Mouse (Mus musculus): Measurements from ENCODE around the gene Adam12. TPM values are rescaled to one million over a fixed set of nuclear protein-coding genes. Genes with fewer than 3 reads are reported as not detected.
A peak's percentile ranks its signal among the peaks of the same experiment; 100 is the strongest.

Adam12 gene
- polyA plus RNA-seq, 1 experiment from 2014 or later, result 2.1 TPM

DNA sequence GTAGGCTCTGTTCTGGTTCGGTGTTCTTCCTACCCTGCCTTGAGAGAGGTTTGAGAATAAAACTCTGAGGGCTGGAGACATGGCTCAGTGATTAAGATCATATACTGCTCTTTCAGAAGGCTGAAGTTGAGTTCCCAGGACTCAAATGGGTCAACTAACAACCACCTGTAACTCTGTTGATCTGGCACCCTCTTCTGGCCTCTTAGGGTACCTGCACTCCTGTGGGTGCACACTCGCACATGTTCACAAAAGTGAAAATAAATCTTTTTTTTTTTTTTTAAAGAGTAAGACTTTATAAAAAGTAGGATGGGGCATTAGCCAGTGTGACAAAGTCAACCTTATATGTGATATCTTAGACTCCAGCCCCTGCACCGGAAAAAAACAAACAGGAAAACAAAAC is 6.9 kb upstream of the Adam12 start:
- Histone ChIP-seq H3K4me3 (no peak overlapping the region), H3K36me3 (replicated peaks) (no peaks in the 10 kb centered on the region), H3K27me3 (replicated peaks; ENCODE audit: low read depth, poor library complexity, severe bottlenecking) (no peaks in the 10 kb centered on the region), H3K27ac (replicated peaks) (no peak overlapping the region), H3K9me3 (no peaks in the 10 kb centered on the region), H3K4me1 (no peaks in the 10 kb centered on the region)
- WGBS, result 96% methylated on average over 3 of the region's 3 CpGs
- no peak for DNase-seq (ENCODE audit: low spot score)

- no peaks in the 10 kb centered on the region for H3K9me3 ChIP-seq
- DNase-seq (ENCODE audit: low spot score), result no peak
- 74% methylated on average over 2 of the region's 2 CpGs for WGBS
Observed at GRCm38 (mm10) chr7:134237356-134237755, 5.4 kb upstream of the Adam12 start.

GRCm38 (mm10) chr7:134236727-134237126 is 4.8 kb upstream of the Adam12 start:
- H3K4me3 ChIP-seq, result no peak overlapping the region
- no peaks in the 10 kb centered on the region for H3K27me3 ChIP-seq (replicated peaks; ENCODE audit: low read depth, poor library complexity, severe bottlenecking)
- H3K27ac ChIP-seq (replicated peaks), result no peak overlapping the region
- no peak for DNase-seq (ENCODE audit: low spot score)
- no peaks in the 10 kb centered on the region for H3K9me3 ChIP-seq
- no peaks in the 10 kb centered on the region for H3K36me3 ChIP-seq (replicated peaks)
- H3K4me1 ChIP-seq, result 0 out of 2 replicates have a peak, but pooled peaks cover 6% of the 10 kb centered on the region

More at GRCm38 (mm10) chr7:134237356-134237755, 5.4 kb upstream of the Adam12 start:
- no peaks in the 10 kb centered on the region for H3K27me3 ChIP-seq (replicated peaks; ENCODE audit: low read depth, poor library complexity, severe bottlenecking)
- no peaks in the 10 kb centered on the region for H3K36me3 ChIP-seq (replicated peaks)
- H3K27ac ChIP-seq (replicated peaks), result no peak overlapping the region
- 0 out of 2 replicates have a peak, but pooled peaks cover under 1% of the 10 kb centered on the region for H3K4me1 ChIP-seq
- H3K4me3 ChIP-seq, result no peak overlapping the region

- DNase-seq (ENCODE audit: low spot score), result no peak
- Histone ChIP-seq H3K27ac (replicated peaks) (no peak overlapping the region), H3K27me3 (replicated peaks; ENCODE audit: low read depth, poor library complexity, severe bottlenecking) (no peaks in the 10 kb centered on the region; the same call in 1 of the 2 replicates), H3K9me3 (no peaks in the 10 kb centered on the region), H3K4me1 (0 out of 2 replicates have a peak, but pooled peaks cover 8% of the 10 kb centered on the region), H3K36me3 (replicated peaks) (no peaks in the 10 kb centered on the region), H3K4me3 (no peak overlapping the region)
- WGBS, result 83% methylated on average over 2 of the region's 2 CpGs
Observed at GRCm38 (mm10) chr7:134235552-134235951, 3.6 kb upstream of the Adam12 start.

DNA sequence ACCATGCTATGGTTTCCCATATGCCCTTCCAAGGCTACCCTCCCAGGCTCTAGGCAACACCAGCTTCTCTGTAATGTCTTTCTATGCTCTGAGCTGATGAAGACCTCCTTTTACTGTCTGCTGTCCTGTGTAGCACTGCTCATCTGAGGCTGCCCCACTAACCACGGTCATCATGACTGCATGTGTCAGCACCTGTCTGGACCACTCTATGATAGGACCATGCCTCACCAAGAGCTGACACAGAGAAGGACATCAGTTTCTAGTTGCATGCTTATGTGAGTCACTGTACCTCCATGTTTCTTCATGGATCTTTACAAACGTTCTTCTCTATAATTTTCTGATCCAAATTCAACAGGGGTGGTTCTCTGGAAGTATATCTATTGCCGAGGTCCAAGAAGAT is 1.2 kb downstream of the Adam12 start:
- Histone ChIP-seq H3K27me3 (replicated peaks; ENCODE audit: low read depth, poor library complexity, severe bottlenecking) (peaks cover 23% of the 10 kb centered on the region), H3K36me3 (replicated peaks) (no peaks in the 10 kb centered on the region), H3K4me3 (no peak overlapping the region), H3K9me3 (no peaks in the 10 kb centered on the region), H3K4me1 (peaks cover 35% of the 10 kb centered on the region), H3K27ac (replicated peaks) (no peak overlapping the region)
- 88% methylated on average over 3 of the region's 3 CpGs for WGBS
- no peak for DNase-seq (ENCODE audit: low spot score)

DNA sequence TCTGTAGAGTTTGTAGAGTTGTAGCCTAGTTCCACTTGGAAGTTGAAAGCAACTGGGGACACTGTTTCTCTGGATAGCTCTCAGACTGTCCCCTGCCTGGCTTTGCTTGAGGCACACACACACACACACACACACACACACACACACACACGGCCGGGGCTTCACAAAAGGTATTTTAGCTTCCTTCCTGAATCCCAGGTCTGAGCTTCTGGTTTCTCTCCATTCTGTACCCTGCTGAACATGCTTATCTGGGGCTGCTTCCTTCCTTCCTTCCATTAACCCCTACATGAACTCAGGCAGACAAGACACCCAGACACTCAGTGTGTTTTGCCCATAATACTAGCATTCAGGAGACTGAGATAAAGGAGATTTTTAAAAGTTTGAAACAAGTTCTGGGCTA is 2.0 kb downstream of the Adam12 start:
- H3K36me3 ChIP-seq (replicated peaks), result no peaks in the 10 kb centered on the region
- H3K9me3 ChIP-seq, result no peaks in the 10 kb centered on the region
- peaks cover 31% of the 10 kb centered on the region for H3K27me3 ChIP-seq (replicated peaks; ENCODE audit: low read depth, poor library complexity, severe bottlenecking)
- no peak for DNase-seq (ENCODE audit: low spot score)
- H3K4me3 ChIP-seq, result no peak overlapping the region
- WGBS, result 91% methylated on average over 2 of the region's 2 CpGs
- no peak overlapping the region for H3K27ac ChIP-seq (replicated peaks)
- H3K4me1 ChIP-seq, result peaks cover 42% of the 10 kb centered on the region

- WGBS, result 13% methylated on average over 13 of the region's 13 CpGs
- 0 out of 2 replicates have a peak overlapping the region, but pooled peaks have one; percentile 11 for H3K4me3 ChIP-seq
- peak overlapping the region; percentile 44; the same call in 1 of the 2 replicates for H3K27ac ChIP-seq (replicated peaks)
- peaks cover 52% of the 10 kb centered on the region for H3K4me1 ChIP-seq
- DNase-seq (ENCODE audit: low spot score), result peak; percentile 53
- H3K9me3 ChIP-seq, result no peaks in the 10 kb centered on the region
- no peaks in the 10 kb centered on the region for H3K36me3 ChIP-seq (replicated peaks)
- H3K27me3 ChIP-seq (replicated peaks; ENCODE audit: low read depth, poor library complexity, severe bottlenecking), result peaks cover 40% of the 10 kb centered on the region
Observed at GRCm38 (mm10) chr7:134227773-134228455, 4.0 kb downstream of the Adam12 start.

- 70% methylated on average over 4 of the region's 4 CpGs for WGBS
- peaks cover 43% of the 10 kb centered on the region for H3K27me3 ChIP-seq (replicated peaks; ENCODE audit: low read depth, poor library complexity, severe bottlenecking)
- peaks cover 49% of the 10 kb centered on the region for H3K4me1 ChIP-seq
- H3K4me3 ChIP-seq, result no peak overlapping the region
- H3K27ac ChIP-seq (replicated peaks), result peak overlapping the region; percentile 19; the same call in 1 of the 2 replicates
- no peak for DNase-seq (ENCODE audit: low spot score)
- no peaks in the 10 kb centered on the region for H3K36me3 ChIP-seq (replicated peaks)
- no peaks in the 10 kb centered on the region for H3K9me3 ChIP-seq
Observed at GRCm38 (mm10) chr7:134227101-134227500, 4.8 kb downstream of the Adam12 start.

GRCm38 (mm10) chr7:134226231-134226630 is 5.7 kb downstream of the Adam12 start:
- Histone ChIP-seq H3K36me3 (replicated peaks) (no peaks in the 10 kb centered on the region), H3K4me3 (no peak overlapping the region), H3K27ac (replicated peaks) (no peak overlapping the region)

DNA sequence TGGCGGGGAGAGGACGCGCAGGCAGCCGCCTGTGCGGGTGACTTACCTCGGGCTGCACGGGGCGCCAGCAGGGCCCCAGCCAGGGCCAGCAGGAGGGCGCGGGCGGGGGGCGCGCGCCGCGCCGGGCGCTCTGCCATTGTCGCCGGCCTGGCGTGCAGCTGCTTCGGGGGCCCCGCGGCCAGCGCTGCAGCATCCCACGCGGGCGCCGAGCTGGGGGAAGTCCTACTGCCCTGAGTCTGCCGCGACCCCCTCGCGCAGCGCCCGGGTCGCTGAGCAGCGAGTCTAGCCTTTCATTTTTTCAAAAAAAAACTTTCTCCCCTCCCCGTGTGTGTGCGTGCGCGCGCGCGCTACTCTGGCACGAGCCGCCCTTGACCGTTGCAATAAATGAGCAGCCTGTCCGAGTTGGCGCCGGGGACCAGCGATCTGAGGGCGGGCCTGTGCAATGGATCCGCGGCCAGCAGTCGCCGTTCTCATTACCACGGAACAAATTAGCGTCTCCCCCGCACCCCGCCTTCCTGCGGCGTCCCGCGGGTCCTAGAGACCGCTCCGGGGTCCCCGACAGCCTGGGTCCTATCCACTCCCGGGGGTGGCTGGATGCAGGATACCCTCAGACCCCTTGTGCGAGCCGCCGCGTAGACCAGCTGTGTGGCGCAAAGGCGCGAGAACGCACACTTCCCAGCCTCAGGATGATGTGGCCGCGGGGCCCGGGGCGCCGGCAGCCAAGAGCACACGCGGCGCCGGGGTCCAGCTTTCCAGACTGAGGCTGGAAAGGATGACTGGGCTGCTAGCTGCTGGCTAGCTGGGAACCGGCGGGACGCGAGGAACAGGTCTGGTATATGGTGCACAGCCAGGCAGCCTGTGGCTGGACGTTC is 7.0 kb downstream of the Adam12 start:
- peaks cover 38% of the 10 kb centered on the region for H3K27me3 ChIP-seq (replicated peaks; ENCODE audit: low read depth, poor library complexity, severe bottlenecking)
- H3K36me3 ChIP-seq (replicated peaks), result no peaks in the 10 kb centered on the region
- H3K27ac ChIP-seq (replicated peaks), result peak overlapping the region; percentile 87
- H3K4me3 ChIP-seq, result peak overlapping the region; percentile 66
- DNase-seq (ENCODE audit: low spot score), result peak; percentile 80
- WGBS, result under 1% methylated on average over 90 of the region's 90 CpGs
- peaks cover 47% of the 10 kb centered on the region for H3K4me1 ChIP-seq
- no peaks in the 10 kb centered on the region for H3K9me3 ChIP-seq

More at GRCm38 (mm10) chr7:134226231-134226630, 5.7 kb downstream of the Adam12 start:
- 68% methylated on average over 3 of the region's 3 CpGs for WGBS
- no peak for DNase-seq (ENCODE audit: low spot score)
- Histone ChIP-seq H3K27me3 (replicated peaks; ENCODE audit: low read depth, poor library complexity, severe bottlenecking) (peaks cover 43% of the 10 kb centered on the region), H3K4me1 (peaks cover 44% of the 10 kb centered on the region), H3K9me3 (no peaks in the 10 kb centered on the region)

GRCm38 (mm10) chr7:134224421-134224740 is 7.6 kb downstream of the Adam12 start:
- Histone ChIP-seq H3K9me3 (no peaks in the 10 kb centered on the region), H3K4me1 (peaks cover 51% of the 10 kb centered on the region), H3K27me3 (replicated peaks; ENCODE audit: low read depth, poor library complexity, severe bottlenecking) (peaks cover 36% of the 10 kb centered on the region), H3K4me3 (peak overlapping the region; percentile 66), H3K27ac (replicated peaks) (peak overlapping the region; percentile 87), H3K36me3 (replicated peaks) (no peaks in the 10 kb centered on the region)
- DNase-seq (ENCODE audit: low spot score), result no peak
- WGBS, result under 1% methylated on average over 14 of the region's 14 CpGs

GRCm38 (mm10) chr7:134223444-134224161 is 8.3 kb downstream of the Adam12 start:
- peaks cover 47% of the 10 kb centered on the region for H3K4me1 ChIP-seq
- no peaks in the 10 kb centered on the region for H3K36me3 ChIP-seq (replicated peaks)
- peaks cover 36% of the 10 kb centered on the region for H3K27me3 ChIP-seq (replicated peaks; ENCODE audit: low read depth, poor library complexity, severe bottlenecking)
- peak overlapping the region; percentile 66 for H3K4me3 ChIP-seq
- no peak overlapping the region for H3K27ac ChIP-seq (replicated peaks)
- H3K9me3 ChIP-seq, result no peaks in the 10 kb centered on the region
- WGBS, result 28% methylated on average over 16 of the region's 16 CpGs
- peak; percentile 86 for DNase-seq (ENCODE audit: low spot score)

Data from embryonic facial prominence, embryonic 10.5 days (tissue).